Mouse (Mus musculus) induced T-regulatory cell, adult 2 months (primary cell): ENCODE results near the gene Gpat3.

Source experiments
- DNase-seq: peaks from one replicate; pipeline ENCODE4 v3.0.0-alpha.2; 2012; ENCODE audit warnings: low read depth

The Gpat3 gene

DNA sequence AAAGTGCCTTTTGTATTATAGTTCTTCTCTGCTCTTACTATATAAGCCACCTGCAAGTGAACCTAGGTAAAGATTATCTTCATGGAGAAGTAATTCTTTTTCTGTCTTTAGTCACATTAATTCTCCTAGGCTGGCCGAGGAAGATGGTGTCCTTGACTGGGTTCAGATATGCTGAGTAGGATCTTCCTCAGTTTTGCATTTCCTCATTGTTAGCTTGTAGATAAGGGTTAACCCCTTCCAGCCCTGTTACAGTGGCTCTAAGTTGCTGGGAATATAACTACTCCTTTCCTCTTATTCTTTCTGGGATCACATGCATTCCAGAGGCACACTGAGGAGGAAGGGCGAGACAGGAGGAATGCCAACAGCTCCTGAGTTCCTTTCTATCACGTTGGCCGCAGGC is 15.6 kb downstream of the Gpat3 start:
- no peak for DNase-seq

DNA sequence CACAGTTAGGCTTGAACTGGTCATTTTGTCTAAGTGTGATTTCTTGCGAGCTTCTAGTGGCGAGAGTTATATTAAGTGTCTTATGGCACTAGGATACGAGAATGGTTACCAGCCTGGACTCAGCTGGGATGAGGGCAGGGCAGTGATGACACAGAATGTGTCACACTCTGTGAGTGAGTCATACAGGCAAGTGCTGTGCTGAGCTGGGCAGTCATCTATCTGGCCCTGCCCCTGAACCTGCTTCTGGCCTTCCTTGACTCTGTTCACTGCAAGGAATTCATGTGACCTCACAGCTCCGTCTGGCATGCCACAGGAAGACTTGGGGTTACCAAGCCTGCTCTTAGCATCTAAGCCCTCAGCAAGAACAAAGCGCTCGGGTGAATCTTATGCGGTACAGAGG is 16.3 kb downstream of the Gpat3 start:
- no peak for DNase-seq

DNA sequence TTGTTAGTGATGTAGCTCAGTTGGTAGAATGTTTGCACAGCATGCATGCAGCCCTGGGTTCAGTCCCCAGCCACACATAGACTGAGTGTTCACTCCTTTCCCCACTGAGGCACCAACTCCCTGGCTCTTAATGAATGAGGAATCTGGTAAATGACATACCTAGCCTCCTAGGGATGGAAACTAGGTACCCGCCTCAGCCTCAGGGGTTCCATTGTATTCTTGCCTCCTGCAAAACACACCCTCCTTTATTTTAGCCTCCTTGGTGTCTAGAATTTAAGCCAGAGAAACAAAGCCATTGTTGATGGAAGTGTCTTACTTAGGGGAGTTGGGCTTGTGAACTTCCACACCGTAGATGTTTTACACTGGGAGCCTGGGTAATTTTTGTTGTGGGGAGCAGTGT is 17.6 kb downstream of the Gpat3 start:
- no peak for DNase-seq

DNA sequence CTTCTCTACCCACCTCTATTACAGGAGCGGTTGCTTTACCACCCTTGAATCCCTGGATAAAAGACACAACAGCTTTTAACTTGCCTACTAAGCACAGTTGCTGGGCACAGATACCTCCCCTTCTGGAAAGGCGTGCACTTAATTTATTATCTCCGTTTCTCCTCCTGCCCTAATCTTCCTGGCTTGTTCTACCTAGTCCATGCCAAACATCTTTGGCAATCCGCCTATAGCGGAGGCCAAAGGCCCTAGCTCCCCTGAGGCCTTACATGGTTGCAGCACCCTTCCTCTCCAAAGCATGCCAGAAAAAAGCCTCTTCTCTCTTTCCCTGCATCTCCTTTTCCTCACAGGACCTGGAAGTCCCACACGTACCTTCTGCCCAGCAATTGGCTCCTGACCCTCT is 18.9 kb downstream of the Gpat3 start:
- no peak for DNase-seq

DNA sequence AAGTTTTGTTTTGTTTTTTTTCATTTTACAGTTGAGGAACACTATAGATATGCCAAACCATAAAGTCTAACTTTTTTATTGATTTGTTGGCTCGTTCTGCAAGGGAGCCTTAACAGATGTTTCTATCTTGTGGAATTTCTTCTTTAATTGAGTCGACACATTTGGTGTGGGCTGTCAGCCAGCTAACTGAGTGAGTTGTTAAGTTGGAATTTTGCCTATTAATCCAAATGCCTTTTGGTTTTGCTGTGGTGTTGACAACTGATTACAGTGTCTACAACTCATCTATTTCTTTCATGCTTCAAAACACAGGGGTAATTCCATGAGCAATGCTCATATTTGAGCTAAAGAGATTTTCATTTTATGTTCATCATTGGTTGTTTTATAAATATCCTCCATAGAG is 20.7 kb downstream of the Gpat3 start:
- DNase-seq, result no peak

DNA sequence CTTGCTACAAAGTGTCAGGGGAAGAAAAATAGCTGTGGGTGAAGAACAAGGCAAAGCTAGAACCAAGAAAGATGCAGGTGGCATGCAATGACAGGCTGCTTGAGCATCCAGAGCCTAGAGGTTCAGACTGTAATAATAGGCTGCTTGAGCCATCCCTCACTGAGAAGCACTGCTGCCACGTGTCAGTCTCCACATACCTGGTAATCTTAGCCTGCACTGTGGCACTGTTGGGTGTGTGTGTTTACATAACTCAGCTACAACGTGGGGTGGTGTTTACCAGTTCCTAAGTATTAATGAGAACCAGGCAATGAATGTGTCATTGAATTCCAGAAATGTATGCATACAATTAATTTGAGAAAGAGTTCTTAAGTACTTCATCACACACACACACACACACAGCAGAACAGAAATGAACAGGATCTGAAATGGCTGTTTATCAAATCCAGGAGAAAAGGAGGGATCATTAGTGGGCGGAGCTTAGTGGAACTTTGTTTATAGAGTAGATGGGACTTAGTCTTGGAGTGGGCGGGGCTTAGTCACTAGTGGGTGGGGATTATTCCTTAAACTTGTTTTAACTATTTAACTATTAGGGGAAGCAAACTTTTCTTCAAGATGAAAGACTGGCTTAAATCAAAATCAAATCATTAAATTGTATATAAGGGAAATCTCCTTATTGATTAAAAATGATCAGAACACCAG is 23.8 kb downstream of the Gpat3 start:
- no peak for DNase-seq

DNA sequence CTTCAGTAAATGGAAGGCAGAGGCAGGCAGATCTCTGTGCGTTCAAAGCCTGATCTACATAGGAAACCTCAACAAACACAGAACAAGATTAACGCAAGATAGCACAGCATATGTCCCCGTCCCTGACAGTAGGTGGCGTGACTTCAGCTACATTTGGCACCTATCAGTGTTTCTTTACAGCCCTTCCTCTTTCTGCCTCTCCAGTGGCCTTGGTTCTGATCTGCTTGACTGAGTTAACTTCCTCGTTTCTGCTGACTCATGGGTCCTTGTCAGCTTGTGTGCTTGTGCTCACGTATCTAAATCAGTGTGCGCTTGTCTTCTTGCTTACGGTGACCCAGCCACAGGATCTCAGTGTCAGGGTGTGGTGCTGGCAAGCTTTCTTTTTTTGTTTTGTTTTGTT is 26.5 kb downstream of the Gpat3 start:
- peak; percentile 58 for DNase-seq

DNA sequence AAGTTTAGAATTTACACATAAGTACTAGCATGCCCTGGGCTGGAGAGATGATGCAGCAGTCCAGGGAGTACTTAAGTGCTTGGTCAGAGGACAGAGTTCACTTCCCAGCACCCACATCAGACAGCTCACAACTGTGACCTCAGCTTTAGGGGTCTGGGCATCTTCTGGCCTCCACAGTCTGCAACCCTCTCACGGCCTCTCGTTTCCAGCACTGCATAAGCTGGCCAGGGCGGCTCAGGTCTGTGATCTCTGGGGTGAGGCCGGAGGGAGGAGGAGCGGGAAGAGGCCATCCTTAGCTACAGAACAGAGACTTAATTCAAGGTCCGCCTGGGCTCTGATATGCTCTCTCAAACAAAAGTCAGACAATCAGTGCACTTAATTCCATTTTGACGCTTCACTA is 29.2 kb downstream of the Gpat3 start:
- no peak for DNase-seq

DNA sequence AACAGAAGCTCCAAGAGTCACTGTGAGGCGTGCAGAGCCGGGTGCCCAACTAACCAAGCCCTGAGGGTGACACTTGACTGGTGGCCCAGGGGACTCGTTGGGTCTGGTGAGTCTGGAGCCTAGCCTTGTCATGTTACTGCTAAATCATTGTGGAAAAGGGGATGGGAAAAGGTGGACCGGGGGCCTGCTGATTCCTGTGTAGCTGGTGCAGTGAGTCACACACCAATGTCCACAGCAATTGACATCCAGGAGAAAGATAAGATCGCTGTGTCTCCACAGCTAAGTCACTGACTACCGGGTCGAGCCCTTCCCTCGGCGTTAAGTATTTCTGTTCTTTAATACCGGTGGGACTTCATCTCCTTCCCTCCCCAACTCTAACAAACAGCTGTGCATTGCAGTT is 29.7 kb downstream of the Gpat3 start:
- DNase-seq, result no peak

DNA sequence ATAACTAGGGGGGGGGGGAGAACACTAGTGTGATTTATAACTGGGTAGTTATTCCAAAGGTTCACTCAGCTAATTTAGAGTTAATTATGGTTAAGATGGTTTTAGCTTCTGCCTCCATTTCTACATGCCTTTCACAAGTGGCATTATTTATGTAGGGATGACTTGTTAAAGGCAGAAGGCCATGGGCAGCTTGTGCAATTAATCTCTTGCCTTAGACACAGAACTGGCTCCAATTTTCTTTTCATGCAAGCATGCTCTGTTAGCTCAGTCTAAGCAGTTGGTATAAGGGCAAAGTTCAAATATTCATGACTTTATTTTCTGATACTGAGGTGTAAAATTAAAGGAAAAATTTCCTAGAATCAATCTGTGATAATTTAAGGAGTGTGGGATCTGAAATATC is 31.5 kb downstream of the Gpat3 start:
- DNase-seq, result no peak

DNA sequence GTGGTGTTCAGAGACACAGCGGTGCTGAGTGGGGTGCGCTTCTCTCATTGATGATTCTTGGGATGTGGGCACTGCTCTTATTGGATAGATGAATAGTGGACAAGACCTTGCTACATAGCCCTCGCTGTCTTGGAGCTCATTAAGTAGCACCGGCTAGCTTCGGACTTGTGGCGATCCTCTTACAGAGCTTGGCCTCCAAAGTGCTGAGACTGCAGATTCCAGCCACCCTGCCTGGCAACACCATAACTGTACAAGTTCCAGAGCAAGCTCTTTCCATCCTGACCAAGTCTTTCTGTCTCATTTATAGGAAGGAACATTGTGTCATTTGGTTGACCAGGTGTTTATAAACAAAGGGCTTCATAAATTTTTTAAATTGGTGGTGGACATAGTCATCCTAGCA is 39.7 kb downstream of the Gpat3 start:
- DNase-seq, result no peak

DNA sequence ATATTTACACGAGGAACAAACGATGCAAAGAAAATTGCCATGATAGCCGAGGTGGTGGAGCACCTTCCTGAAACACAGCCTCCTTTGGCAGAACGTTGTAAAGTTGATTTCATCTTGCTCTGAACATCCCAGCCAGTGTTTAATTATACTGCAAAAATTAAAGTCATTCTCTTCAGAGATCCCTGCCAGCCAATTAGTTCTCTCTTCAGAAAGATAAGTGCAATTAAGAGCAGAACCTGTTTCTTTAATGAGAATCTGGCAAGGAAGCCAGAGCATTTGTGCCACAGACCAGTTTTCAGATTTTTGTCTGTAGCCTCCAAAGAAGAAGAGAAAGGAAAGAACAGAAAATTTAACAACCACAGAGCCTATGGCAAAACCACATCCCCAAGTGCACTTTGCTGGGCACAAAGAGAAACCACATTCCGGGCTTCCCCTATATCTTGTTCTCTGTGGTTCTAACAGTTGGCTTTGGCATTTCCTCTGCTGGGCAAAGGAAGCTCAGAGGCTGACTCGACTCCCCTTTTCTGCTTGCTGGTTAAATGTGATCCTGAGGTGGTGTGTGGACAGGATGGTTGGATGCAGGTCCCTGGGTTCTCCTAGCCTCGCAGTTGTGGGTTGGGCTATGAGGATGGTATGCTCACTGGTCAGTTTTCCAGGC is 40.9 kb downstream of the Gpat3 start:
- peak; percentile 28 for DNase-seq

DNA sequence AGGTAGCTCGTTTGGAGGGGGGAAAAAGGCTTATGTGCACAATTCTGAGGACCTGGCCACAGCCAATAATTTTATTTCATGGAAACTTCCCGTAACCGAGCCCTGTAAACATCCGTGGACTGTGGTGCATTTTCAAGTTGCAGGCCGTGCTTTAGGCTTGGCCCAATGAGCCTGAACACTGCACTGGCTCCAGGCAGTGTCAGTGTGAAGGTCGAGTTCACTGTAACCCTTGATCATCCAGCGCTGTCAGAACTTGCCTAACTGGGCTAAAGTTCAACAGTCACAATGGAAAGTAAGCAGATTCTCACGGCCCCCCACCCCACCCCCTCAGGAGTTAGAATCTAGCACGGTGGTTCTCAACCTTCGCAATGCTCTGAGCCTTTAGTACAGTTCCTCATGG is 50.7 kb downstream of the Gpat3 start:
- DNase-seq, result no peak

DNA sequence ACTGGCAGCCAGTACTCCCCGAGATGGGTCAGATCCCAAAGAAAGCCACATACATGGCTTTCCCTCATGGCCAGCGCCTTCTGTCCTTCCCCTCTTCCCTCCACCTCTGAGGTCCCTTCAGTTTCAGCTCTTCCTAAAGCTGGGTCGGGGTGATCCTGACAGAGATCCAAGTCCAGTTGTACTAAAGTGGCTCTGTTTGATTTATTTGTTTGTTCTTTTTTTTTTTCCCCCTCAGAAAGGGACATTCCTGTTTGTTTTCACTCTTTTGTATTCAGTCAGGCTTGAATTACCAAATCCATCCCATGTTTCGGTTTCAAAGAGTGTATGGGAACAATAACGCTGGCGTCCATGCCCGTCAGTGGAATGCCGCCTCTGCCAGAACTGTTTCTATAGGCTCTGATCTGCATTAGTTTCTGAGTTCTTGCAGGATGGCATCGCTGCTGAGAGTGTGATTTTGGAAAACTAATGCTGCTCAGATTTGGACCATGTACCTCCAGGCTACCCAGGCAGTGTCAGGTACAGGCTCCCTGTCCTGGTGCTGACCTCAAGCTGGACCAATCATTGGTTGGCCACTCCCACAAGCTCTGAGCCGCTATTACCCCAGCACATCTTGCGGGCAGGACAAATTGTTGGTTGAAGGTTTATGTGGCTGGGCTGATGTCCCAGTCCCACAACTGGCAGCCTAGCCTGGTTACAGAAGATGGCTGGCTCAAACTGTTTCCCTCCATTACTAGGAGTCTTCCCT is 54.4 kb downstream of the Gpat3 start:
- DNase-seq, result no peak

DNA sequence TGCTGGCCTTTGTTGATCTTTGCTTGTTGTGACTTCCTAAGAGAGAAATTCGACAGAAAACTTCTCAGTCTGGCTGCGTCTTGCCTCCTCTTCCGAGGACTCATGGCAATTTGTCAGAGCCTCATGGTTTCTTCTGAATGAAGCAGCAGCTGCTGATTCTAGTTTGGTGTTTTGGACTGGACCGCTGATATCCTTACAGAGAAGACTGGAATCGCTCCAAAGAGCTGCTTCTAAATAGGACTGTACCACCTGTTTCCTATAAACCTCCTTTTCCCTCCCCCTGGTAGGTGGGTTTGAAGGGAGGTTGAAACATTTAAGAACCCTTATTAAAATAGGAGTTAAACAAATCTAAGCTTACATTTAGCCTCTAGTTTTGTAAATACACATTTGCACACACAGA is 55.5 kb downstream of the Gpat3 start:
- no peak for DNase-seq

DNA sequence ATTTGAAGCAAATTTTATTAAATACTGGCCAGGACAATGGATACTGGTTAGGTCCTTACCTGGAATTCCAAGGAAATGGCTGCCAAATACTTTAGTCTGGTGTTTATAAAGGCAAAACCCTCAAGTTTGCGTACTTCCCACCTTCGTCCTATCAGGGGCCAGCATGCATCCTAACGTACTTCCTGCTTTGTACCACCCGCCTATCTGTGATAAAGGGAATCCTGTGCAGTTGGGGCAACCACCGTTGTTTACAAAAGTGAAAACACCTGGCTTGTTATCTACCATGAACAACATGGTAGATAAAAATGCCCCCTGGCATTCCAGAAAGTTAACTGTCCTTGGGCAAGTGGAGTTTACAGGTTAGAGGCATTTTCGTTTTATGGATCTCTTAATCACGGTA is 63.0 kb downstream of the Gpat3 start:
- no peak for DNase-seq

DNA sequence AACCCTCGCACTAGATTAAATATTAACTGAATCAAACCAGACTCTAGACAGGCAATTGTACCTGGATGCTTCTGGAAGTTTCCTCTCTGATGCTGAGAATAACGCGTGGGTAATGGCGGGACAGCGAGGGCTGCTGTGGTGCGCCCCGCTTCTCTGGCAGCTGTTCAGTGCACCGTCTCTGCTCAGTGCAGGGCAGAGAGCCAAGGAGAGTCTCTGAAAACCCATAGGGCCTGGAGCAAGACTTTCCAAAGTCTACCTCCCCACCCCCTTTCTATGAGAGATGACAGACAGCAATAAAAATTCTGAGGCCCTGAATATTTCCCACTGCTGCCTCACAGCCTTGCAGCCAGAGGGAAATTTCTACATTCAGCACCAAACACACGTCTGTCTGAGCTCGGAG is 63.4 kb downstream of the Gpat3 start:
- no peak for DNase-seq

DNA sequence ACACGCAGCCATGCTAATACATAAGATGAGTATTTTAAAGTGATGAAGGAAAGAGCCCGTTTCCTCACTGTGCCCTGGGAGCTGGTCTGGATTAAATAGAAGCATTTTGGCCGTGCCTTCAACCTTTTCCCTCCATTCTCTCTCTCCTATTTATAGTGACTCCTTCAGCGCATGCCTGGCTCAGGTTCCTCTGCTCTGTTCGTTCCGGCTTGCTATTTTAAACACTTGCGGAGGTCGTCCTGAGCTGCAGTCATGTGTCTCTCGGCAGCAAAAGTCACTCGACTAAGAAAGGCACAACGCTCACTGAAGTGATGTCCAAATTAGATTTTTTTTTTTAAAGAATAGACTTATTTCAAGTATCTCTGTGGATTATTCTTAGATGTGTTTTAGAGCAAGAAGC is 64.2 kb downstream of the Gpat3 start:
- no peak for DNase-seq

DNA sequence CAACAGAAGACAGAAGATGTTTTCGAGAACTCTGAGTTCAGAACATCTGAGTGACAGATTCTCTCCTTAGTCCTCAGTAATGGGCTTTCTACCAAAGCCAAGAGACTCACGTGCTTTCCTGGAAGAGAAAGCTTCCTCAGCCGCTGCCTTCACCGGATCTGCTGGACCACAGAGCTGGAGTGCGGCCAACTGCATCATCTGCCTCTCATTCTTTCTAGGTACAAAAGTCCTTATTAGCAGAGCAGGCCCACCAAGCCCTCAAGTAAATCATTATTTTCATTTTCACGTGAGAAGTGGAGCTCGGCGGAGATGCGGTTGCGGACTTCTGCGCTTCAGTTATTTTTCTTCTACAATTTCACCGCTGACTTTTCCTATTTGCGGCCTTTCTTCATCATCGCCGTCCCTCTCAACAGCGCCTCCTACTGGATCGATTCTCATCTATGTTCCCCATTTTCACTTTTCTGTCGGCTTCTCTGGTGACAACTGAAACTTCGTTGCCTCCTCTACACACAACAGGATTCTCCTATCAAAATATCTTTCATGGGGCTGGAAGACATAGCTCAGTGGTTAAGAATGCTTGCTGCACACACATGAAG is 66.1 kb downstream of the Gpat3 start:
- DNase-seq, result peak; percentile 79

DNA sequence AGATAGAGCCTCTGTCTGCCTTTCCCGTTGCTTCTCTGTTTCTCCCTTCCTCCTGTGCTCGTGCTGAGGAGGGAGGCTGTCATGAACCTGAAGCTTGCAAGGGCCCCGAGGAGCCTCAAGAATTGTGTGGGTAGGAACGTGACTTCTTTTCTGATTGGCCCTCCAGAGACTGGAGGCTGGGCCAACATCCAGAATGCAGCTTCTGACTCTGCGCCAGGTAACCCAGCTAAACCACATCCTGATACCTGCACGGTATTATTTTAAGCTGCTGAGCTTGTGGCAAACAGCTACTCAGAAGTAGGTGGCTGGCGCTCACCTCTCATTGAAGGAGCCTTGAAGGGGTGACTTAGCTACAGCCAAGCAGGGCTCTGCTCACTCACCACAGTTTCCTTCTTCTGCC is 66.9 kb downstream of the Gpat3 start:
- DNase-seq, result peak; percentile 76

DNA sequence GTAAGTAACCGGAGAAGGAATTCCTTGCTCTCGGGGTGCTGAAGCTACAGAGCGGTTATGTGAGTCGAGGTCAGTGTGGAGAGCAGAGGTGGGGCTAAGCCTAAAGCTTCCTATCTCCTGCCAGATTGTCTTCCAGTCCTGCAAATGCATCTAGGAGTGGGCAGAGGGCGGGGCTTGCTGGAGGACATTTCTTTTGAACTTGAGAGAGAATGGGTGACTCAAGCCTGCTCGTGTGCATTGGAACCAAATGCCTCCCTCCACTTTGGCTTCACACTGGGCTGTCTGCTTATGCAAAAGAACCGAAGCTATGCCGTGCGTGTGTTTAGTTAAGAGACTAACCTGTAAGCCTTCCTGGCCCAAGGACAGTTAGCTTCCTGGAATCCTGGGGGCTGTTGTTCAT is 67.8 kb downstream of the Gpat3 start:
- peak; percentile 23 for DNase-seq

DNA sequence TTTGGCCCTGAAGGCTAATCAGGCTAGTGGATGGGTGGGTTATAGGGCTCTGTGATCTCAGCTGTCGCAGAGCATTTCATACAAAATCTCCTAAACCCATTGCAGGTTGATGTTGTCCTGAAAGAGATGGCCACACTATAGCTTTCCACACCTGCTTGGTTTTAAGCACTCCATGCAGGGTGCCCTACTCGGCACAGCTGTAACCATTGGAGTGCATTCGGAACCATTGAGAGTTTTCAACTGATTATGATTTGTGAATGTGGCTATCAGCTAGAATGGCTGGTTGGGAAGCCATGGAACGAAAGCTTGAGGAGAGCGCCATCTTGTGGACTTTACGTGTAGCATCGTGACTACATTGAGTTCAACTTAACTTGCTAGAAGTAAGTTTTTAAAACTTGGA is 69.5 kb downstream of the Gpat3 start:
- DNase-seq, result peak; percentile 87

DNA sequence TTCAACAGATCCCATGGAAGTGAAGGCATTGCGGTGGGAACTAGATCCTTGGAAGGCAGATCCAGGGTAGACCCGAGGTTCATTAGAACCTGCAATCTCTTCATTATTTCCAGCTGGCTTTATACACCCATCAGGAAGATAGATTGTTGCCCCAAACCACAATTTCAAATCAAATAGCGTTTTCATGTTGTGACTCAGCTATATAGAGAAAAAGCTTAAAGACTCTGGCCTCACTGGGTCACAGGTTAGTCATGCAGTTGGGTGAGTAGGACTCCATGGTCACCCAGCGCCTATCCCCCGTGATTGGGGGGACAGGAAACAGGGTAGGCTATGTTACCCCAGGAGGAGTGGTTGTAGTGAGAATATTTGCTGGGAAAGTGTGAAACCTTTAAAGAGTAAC is 69.9 kb downstream of the Gpat3 start:
- no peak for DNase-seq
